In genomic region chr2:150771996-150772395, GRCm38 (mm10) we compare ENCODE assay signal across 18 mouse cellular contexts. TPM values are rescaled to one million over a fixed set of nuclear protein-coding genes. Genes with fewer than 3 reads are reported as not detected.
DNase-seq lines count a peak whose midpoint lies in the region; ATAC-seq and TF ChIP-seq lines count a peak whose summit lies in the region.
"Had no signal": no experiment of that assay in that cellular context is flagged by ENCODE, and none has a peak within 500 bp of the region (broad histone marks: within the 10 kb centered on the region; RNA-seq: fewer than 3 reads in every experiment).

No protein-coding gene starts in this region.

- H3K9ac ChIP-seq in heart, embryonic 14.5 days (ENCODE audit: low read length): peak overlapping the region; percentile 50
- H3K9ac ChIP-seq in limb, embryonic 12.5 days (replicated peaks): no peak overlapping the region
- no peak overlapping the region for H3K9ac ChIP-seq in intestine, embryonic 15.5 days
- H3K9ac ChIP-seq in lung, postnatal 0 days (replicated peaks; ENCODE audit: low read depth): no peak overlapping the region
- H3K9ac ChIP-seq: liver, embryonic 15.5 days; neural tube, embryonic 12.5 days had no signal

- no peak for TF ChIP-seq CTCF in lung, postnatal 0 days (IDR thresholded peaks at IDR 0.05)

- no peak overlapping the region for H3K4me3 ChIP-seq in heart, embryonic 14.5 days (ENCODE audit: control insufficient read depth in 1 of 2, insufficient read depth in 1 of 2, low read depth in 1 of 2, low read length in 2 of 2)
- H3K4me3 ChIP-seq in limb, embryonic 12.5 days (replicated peaks): no peak overlapping the region
- H3K4me3 ChIP-seq in limb, embryonic 10.5 days: no peak overlapping the region
- H3K4me3 ChIP-seq in intestine, embryonic 15.5 days (replicated peaks): no peak overlapping the region
- no peak overlapping the region for H3K4me3 ChIP-seq in lung, postnatal 0 days (ENCODE audit: low read depth, low read length)
- H3K4me3 ChIP-seq: forebrain, embryonic 10.5 days; liver, embryonic 15.5 days; neural tube, embryonic 12.5 days had no signal

- ATAC-seq in heart, embryonic 14.5 days (ENCODE audit: insufficient number of reproducible peaks, insufficient read depth, low FRiP score, low read depth): no peak
- no peak for ATAC-seq in limb, embryonic 12.5 days (ENCODE audit: insufficient number of reproducible peaks, insufficient read depth, low FRiP score, low TSS enrichment, low read depth)
- ATAC-seq in intestine, embryonic 15.5 days: no peak
- ATAC-seq in lung, postnatal 0 days: peak; percentile 27

- H3K4me1 ChIP-seq in heart, embryonic 14.5 days (ENCODE audit: control insufficient read depth in 2 of 2, insufficient read depth in 2 of 2, low read length in 2 of 2): peaks cover 57 to 73% of the 10 kb centered on the region in 2 experiments
- H3K4me1 ChIP-seq in limb, embryonic 12.5 days (replicated peaks): peaks cover 28% of the 10 kb centered on the region
- H3K4me1 ChIP-seq in limb, embryonic 10.5 days: peaks cover 6% of the 10 kb centered on the region
- H3K4me1 ChIP-seq in intestine, embryonic 15.5 days (replicated peaks): no peaks in the 10 kb centered on the region; the same call in 1 of the 2 replicates
- peaks cover 7% of the 10 kb centered on the region; the same call in 1 of the 2 replicates for H3K4me1 ChIP-seq in lung, postnatal 0 days (ENCODE audit: insufficient read depth, low read depth, low read length)
- H3K4me1 ChIP-seq: forebrain, embryonic 10.5 days; liver, embryonic 15.5 days; neural tube, embryonic 12.5 days had no signal

- no peak for TF ChIP-seq EP300 in lung, postnatal 0 days (IDR thresholded peaks at IDR 0.05)

- no peaks in the 10 kb centered on the region for H3K27me3 ChIP-seq in heart, embryonic 14.5 days (ENCODE audit: control insufficient read depth, insufficient read depth, low read length)
- no peaks in the 10 kb centered on the region for H3K27me3 ChIP-seq in limb, embryonic 12.5 days
- H3K27me3 ChIP-seq in limb, embryonic 10.5 days (ENCODE audit: low read depth, poor library complexity, severe bottlenecking): no peaks in the 10 kb centered on the region
- no peaks in the 10 kb centered on the region for H3K27me3 ChIP-seq in intestine, embryonic 15.5 days (replicated peaks)
- H3K27me3 ChIP-seq in lung, postnatal 0 days (replicated peaks; ENCODE audit: insufficient read depth, low read length): no peaks in the 10 kb centered on the region
- H3K27me3 ChIP-seq: liver, embryonic 15.5 days; neural tube, embryonic 12.5 days had no signal

- no peak for DNase-seq in heart, postnatal 10 days
- DNase-seq in limb, embryonic 10.5 days (ENCODE audit: low spot score): no peak
- peak; percentile 57 for DNase-seq in lung, postnatal 0 days (ENCODE audit: low spot score)
- DNase-seq in left cerebral cortex, postnatal 36 days (ENCODE audit: low spot score in 2 of 2): no peak
- DNase-seq in left cerebral cortex, adult 18-20 months (ENCODE audit: low spot score in 2 of 2): no peak
- DNase-seq: adrenal gland, postnatal 36 days; cerebellum, adult 18-20 months; embryo, embryonic 11 days; gastrocnemius, postnatal 10 days; kidney, adult 2 months; midbrain, embryonic 14.5 days; thymus, adult 2 months had no signal

- H3K36me3 ChIP-seq in heart, embryonic 14.5 days (ENCODE audit: control insufficient read depth, insufficient read depth, low read length): no peaks in the 10 kb centered on the region; the same call in 1 of the 2 replicates
- H3K36me3 ChIP-seq in limb, embryonic 12.5 days: peaks cover 22% of the 10 kb centered on the region
- H3K36me3 ChIP-seq in limb, embryonic 10.5 days: peaks cover 38% of the 10 kb centered on the region
- 0 out of 2 replicates have a peak, but pooled peaks cover 4% of the 10 kb centered on the region for H3K36me3 ChIP-seq in intestine, embryonic 15.5 days
- H3K36me3 ChIP-seq in lung, postnatal 0 days (ENCODE audit: insufficient read depth, low read length): no peaks in the 10 kb centered on the region

- H3K9me3 ChIP-seq in heart, embryonic 14.5 days (ENCODE audit: control insufficient read depth, low read length): no peaks in the 10 kb centered on the region
- H3K9me3 ChIP-seq in limb, embryonic 12.5 days: no peaks in the 10 kb centered on the region
- no peaks in the 10 kb centered on the region for H3K9me3 ChIP-seq in limb, embryonic 10.5 days (replicated peaks)
- H3K9me3 ChIP-seq in intestine, embryonic 15.5 days: no peaks in the 10 kb centered on the region
- H3K9me3 ChIP-seq in lung, postnatal 0 days (ENCODE audit: low read length): no peaks in the 10 kb centered on the region
- H3K9me3 ChIP-seq: forebrain, embryonic 10.5 days; liver, embryonic 15.5 days; neural tube, embryonic 12.5 days had no signal

- H3K4me2 ChIP-seq in heart, embryonic 14.5 days (ENCODE audit: low read length): peak overlapping the region; percentile 38; the same call in 1 of the 2 replicates
- no peak overlapping the region for H3K4me2 ChIP-seq in limb, embryonic 12.5 days
- no peak overlapping the region for H3K4me2 ChIP-seq in intestine, embryonic 15.5 days (replicated peaks)
- no peak overlapping the region for H3K4me2 ChIP-seq in lung, postnatal 0 days (replicated peaks; ENCODE audit: low read depth, low read length)
- H3K4me2 ChIP-seq: liver, embryonic 15.5 days; neural tube, embryonic 12.5 days had no signal

- intact Hi-C loops in heart, postnatal 10 days (cut with DNase I): loop anchor here (2.0 kb wide), 1 partner anchor 17 kb away; no protein-coding TSS in a partner anchor
- intact Hi-C loops in left cerebral cortex, postnatal 36 days (cut with DNase I): no loop called here

- 70% methylated on average over 8 of the region's 8 CpGs for WGBS in heart, embryonic 14.5 days
- 81% methylated on average over 8 of the region's 8 CpGs for WGBS in limb, embryonic 12.5 days
- 88% methylated on average over 8 of the region's 8 CpGs for WGBS in limb, embryonic 10.5 days
- WGBS in intestine, embryonic 15.5 days: 78% methylated on average over 8 of the region's 8 CpGs
- WGBS in lung, postnatal 0 days: 42% methylated on average over 8 of the region's 8 CpGs

- H3K27ac ChIP-seq in heart, embryonic 14.5 days (replicated peaks in 1 of 2; ENCODE audit: control insufficient read depth in 1 of 2, insufficient read depth in 1 of 2, low read depth in 2 of 2, low read length in 2 of 2): peak overlapping the region; percentile 92 to 96
- peak overlapping the region; percentile 87 for H3K27ac ChIP-seq in limb, embryonic 12.5 days
- no peak overlapping the region for H3K27ac ChIP-seq in limb, embryonic 10.5 days
- H3K27ac ChIP-seq in intestine, embryonic 15.5 days: 0 out of 2 replicates have a peak overlapping the region, but pooled peaks have one; percentile 28
- H3K27ac ChIP-seq in lung, postnatal 0 days (ENCODE audit: low read length): peak overlapping the region; percentile 90
- H3K27ac ChIP-seq: forebrain, embryonic 10.5 days; liver, embryonic 15.5 days; neural tube, embryonic 12.5 days had no signal

RNA-seq across cellular contexts. Expression of gene Pygb, which starts 14.5 kb away (rescaled TPM):
- 161 and 199 TPM in 2 replicates for polyA plus RNA-seq in heart, embryonic 14.5 days (2014; fragmentation: Nextera tagmentation; extraction: Ambion mirVana)
- 100 to 1,000 TPM; 374 to 404 TPM for total RNA-seq in heart, postnatal 10 days (2021)
- 84.0 and 85.4 TPM in 2 replicates for polyA plus RNA-seq in limb, embryonic 12.5 days (2016; fragmentation: Nextera tagmentation; extraction: Ambion mirVana)
- polyA plus RNA-seq in limb, embryonic 10.5 days (2016; fragmentation: Nextera tagmentation; extraction: Ambion mirVana): 48.7 and 61.1 TPM in 2 replicates
- 85.8 and 86.2 TPM in 2 replicates for polyA plus RNA-seq in intestine, embryonic 15.5 days (2015; fragmentation: Nextera tagmentation; extraction: Ambion mirVana)
- polyA plus RNA-seq in lung, postnatal 0 days (2015; fragmentation: Nextera tagmentation; extraction: Ambion mirVana): 43.5 and 56.6 TPM in 2 replicates
- 100 to 1,000 TPM; 116 to 126 TPM for total RNA-seq in left cerebral cortex, postnatal 36 days (2021)
- 100 to 1,000 TPM; 129 to 146 TPM for total RNA-seq in left cerebral cortex, adult 18-20 months (2021)

RNA-seq across cellular contexts. Expression of gene Entpd6, which starts 23.2 kb away (rescaled TPM):
- 18.5 and 18.6 TPM in 2 replicates for polyA plus RNA-seq in heart, embryonic 14.5 days (2014; fragmentation: Nextera tagmentation; extraction: Ambion mirVana)
- total RNA-seq in heart, postnatal 10 days (2021): 10 to 100 TPM; 15.2 to 16.1 TPM
- 24.2 and 25.0 TPM in 2 replicates for polyA plus RNA-seq in limb, embryonic 12.5 days (2016; fragmentation: Nextera tagmentation; extraction: Ambion mirVana)
- polyA plus RNA-seq in limb, embryonic 10.5 days (2016; fragmentation: Nextera tagmentation; extraction: Ambion mirVana): 35.1 and 35.7 TPM in 2 replicates
- polyA plus RNA-seq in intestine, embryonic 15.5 days (2015; fragmentation: Nextera tagmentation; extraction: Ambion mirVana): 26.5 and 28.3 TPM in 2 replicates
- polyA plus RNA-seq in lung, postnatal 0 days (2015; fragmentation: Nextera tagmentation; extraction: Ambion mirVana): 10.1 and 11.2 TPM in 2 replicates
- total RNA-seq in left cerebral cortex, postnatal 36 days (2021): 10 to 100 TPM; 43.7 to 49.4 TPM
- 10 to 100 TPM; 50.3 to 51.1 TPM for total RNA-seq in left cerebral cortex, adult 18-20 months (2021)
